Mouse (Mus musculus) heart, adult 2 months (tissue): ENCODE results near the gene Slc7a11.

Experiments
- CTCF ChIP-seq: fragments of 200-600 bp; IDR thresholded peaks from 2 replicates; pipeline ENCODE4 v1.8.1; 2022; ENCODE audit warnings: antibody characterized with exemption, mild to moderate bottlenecking, moderate library complexity
- POLR2A ChIP-seq: fragments of 200-500 bp; IDR thresholded peaks from 2 replicates; pipeline ENCODE4 v1.6.1; 2011; ENCODE audit warnings: mild to moderate bottlenecking, low read depth, low read length, control low read depth; ENCODE audit not compliant: insufficient read depth

GRCm38 (mm10) chr3:50445050-50445775, 1.8 kb upstream of the Slc7a11 start:
- no peak for TF ChIP-seq POLR2A
- no peak for TF ChIP-seq CTCF
